Mouse (Mus musculus) spleen, postnatal 10 days (tissue): ENCODE results near the gene Pla1a.

Source experiments
- DNase-seq, 2 experiments: peaks; one replicate each; pipeline ENCODE4 v3.0.0; 2021 to 2022; ENCODE audit warnings: low spot score in 2 of 2

Gene Pla1a

DNA sequence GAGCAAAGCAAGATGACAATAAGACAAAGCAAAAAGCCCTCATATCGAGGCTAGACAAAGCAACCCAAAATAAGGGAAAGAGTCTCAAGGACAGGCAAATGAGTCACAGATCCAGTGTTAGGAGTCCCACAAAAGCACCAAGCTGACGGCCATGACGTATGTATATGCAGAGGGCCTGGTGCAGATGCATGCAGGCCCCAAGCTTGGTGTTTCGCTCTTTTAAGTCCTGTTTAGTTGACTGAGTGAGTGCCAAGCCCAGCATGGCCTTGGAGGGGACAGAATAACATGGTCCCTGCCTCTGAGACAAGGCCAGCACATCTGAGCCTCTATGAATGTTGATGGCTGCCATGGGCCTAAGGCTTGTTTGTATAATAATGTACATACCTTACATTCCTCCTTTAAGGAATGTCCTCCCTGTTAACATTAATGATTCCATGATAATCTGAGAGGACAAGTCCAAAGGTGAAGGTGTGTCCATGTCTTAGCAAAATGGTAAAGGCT is 1.4 kb upstream of the Pla1a start:
- DNase-seq = no peak

DNA sequence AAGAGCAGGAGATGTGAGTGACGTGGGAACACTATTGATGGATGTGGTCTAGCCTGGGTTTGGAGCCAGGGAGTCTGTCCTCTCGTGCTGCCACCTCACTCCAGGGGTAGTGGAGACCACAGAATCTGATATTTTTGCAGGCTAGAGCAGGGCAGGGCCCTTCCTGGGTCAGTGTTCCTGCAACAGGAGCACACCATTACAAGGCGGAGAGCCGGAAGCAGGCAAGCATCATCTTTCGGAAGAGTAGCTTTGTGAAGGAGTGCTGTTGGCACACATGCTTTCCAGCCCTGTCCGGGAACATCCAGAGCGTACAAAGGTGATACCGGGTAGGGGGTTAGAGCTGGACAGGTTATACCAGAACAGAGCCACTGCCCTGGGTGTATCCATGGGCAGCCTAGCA is 569 bp upstream of the Pla1a start:
- DNase-seq = no peak

DNA sequence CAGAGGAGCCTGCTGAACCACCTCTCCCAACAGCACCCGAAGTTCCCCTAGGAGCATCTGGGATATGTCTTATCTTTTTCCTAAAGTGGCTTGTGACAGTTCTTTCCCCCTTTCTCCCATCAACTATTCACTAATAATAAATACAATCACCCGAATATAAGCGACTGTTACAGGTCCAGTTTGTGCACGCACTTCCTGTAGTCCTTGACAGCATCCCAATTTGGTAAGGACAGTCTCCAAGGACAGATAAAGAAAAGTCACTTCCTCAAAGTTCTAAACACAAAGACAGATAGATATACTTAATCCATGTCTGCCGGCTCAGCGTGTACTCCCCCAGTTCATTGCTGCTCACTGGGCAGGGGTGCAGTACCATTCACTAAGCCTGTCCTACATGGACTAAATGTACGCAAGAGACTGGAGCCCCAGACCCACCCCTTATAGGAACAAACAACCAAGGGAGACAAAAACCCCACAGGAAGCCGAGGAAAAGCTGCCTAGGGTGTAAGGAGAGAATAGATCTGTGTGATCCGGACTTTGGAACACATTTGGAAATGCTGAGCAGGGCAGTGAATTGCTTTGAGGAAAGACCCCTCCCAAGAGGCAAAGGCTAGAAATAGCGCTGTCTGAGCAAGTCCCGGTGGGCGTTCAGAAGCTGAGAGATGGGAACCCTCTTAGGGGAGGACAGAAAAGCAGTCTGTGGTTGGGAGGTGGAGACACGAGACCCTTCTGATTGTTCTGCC is 1.3 kb downstream of the Pla1a start:
- no peak for DNase-seq

DNA sequence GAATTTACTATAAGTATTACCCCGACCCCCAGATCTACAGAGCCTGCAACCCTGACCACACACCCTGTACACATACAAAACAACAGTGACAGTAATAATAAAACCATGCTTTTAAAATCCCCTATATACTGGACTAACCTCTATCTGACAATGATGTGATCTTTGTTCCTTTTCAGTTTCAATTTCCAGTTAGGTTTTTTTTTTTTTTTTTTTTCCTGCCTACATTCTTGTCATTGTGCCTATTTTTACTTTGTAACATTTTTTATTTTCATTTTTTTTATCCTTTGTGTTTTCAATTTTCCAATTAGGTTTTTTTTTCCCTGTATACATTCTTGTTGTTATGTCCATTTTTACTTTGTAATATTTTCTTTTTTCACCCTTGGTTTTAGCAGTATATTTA is 7.1 kb downstream of the Pla1a start:
- no peak for DNase-seq

DNA sequence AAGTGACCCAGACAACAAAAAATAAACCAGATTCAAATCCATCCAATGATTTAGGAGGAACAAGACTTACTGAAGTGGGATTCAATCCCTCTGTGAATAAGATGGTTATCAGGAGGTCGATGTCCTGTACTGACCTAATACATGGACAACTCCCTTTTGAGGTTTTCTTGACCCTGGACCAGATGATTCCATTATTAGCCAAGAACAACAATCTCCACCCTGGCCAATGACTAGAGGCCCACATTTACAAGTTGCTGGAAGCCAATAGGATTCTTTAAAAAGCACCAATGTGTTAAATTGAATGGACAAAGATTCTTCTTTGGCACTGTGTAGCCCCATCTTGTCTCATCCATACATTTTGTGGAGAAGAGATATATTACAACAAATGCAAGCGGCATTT is 7.6 kb downstream of the Pla1a start:
- DNase-seq = no peak

DNA sequence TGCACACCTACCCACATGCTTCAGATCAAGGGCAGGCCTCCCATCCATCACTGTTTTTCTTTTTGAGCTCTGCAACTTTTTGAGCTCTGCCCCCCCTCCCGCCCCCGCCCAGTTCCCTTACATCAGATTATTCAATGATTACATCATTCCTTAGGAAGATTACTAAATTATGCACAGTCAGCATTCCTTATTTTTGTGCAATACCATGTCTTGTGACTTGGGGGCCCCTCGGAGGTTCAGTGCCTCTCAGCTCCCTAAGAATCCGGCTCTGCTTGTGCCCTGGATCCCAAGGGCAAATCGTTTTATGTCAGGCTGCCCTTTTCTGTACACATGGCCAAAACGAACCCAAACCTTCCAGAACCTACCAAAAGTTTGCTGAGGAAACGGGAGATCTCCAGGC is 18.0 kb downstream of the Pla1a start:
- DNase-seq = no peak

DNA sequence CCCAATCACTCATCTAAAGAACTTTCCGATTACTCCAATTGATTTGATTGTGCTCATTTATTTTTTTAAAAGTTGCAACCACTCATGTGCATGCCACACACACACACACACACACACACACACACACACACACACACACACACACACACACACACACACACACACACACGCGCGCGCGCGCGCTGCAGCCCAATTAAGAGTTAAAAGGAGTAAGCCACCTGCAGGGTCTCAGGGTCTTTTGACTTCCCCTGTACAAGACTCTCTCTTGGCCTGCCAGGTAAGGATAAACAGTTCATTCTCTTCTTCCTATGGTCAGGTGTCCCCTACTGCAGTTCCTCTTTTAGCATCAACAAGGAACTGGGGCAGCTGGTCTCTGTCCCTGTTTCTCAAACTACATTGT is 24.5 kb downstream of the Pla1a start:
- no peak for DNase-seq

DNA sequence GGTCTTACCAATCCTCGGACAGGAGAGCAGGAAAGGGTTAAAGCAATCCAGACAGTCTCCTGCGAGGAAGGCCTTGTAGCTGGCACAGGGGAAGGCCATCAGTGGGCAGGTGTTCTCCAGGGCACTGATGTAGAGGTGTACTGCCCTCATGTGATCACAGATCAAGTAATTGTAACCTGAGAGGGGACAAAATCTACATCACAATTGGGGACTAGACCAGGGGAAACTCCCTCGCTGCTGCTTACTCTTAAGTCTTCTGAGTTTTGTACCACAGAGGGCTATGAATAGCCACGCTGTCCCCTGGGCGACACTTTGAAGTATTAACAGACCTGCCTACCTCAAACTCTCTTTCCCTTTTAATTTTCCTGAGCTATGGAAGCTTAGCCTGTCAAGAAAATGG is 25.4 kb downstream of the Pla1a start:
- DNase-seq = no peak

DNA sequence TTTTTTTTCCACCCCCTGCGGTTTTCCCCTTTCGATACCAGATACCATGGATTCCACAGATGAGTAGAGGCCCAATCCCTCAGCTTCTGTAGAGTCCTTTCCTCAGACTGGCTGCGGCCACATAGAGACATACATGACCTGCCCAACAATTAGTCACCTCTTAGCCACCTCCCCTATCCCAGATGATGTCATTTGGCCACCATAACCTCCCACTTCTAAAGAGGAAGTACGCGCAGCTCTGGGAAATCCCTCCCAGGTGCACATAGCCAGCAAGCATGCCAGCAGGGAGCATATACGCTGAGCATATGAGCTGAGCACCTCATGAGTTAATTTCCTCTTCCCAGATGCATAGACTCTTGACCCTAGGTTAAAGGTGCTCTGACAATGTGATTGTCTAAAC is 26.2 kb downstream of the Pla1a start:
- no peak for DNase-seq

DNA sequence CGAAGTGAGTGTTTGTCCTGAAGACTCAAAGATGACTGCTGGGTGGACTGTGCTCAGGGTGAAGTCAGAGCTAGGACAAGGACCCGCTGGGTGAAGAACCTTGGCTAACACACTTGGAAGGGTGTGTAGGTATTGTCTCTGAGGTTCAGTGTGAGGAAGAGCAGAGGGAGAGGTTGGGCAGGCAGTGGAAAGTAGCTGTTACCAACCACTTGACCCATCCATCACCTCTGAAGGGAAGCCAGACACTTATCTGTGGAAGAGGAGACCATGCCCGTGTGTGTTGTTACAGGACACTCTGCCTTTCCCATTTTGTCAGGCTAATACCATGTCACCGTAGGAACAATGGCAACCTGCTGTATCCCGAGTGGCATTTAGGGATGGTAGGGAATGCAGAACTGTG is 26.7 kb downstream of the Pla1a start:
- no peak for DNase-seq

DNA sequence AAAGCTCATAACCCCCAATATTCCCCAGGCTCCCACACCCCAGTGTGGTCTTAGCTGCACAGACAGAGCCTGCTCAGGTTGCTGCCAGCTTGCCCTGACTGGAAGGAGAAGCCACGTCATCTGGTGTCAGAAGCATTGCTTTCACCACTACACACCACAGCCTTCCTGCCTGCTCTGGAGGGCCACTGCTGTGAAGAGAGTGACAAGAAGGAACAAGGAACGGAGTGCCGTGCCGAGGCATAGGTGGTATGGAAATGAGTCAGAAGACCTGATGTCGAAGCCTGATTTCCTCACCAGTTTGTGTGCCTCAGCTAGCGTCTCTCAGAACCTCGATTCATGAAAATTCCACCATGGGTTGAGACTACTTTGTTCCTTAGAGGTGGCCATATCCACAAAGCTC is 29.3 kb downstream of the Pla1a start:
- peak in 1 of 2 experiments; percentile 37 for DNase-seq

DNA sequence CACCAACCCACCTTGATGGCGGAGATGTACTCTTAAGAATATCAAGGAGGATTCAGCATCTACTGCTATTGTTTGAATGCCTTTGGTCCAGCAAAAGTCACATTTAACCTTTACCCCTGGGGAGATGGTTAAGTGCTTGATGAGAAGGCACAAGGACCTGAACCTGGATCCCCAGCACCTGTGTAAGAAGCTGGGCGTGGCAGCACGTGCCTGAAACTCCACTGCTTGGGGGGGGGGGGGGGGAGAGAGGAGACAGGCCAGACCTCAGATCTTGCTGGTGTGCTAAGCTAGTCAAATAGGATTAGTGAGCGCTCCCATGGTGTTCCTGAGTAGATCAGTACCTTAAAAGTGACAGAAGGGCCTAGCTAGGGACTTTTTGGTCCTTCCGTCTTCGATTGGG is 31.5 kb downstream of the Pla1a start:
- DNase-seq = no peak

DNA sequence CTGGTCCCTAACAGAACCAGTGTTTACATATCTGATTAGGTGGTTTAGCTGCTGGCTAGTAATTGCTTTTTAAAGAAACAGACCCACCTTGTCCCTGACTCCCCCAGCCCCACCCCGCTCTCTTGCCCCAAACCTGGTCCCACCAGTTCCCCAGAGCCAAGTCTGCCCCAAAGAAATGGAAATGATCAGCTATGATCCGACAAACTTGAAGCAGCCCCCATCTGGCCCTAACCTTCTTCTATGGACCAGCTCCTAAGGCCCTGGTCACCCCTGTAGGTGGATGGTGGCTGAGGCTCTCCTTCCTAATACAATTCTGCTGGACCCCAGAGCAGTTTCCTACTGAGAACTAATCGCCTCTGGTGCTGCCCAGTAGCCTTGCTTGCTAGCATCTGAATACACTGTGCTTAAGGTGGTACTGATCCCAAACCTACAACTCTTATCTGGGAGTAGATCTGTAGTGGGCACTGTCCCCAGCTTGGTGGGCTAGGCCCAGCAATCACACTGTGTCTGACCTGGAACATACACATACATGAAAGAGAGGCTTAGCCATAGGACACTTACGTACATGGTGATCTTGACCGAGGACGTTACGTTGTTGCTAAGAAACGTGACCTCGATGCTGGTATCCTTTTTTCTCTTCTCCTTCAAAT is 32.5 kb downstream of the Pla1a start:
- DNase-seq = no peak

DNA sequence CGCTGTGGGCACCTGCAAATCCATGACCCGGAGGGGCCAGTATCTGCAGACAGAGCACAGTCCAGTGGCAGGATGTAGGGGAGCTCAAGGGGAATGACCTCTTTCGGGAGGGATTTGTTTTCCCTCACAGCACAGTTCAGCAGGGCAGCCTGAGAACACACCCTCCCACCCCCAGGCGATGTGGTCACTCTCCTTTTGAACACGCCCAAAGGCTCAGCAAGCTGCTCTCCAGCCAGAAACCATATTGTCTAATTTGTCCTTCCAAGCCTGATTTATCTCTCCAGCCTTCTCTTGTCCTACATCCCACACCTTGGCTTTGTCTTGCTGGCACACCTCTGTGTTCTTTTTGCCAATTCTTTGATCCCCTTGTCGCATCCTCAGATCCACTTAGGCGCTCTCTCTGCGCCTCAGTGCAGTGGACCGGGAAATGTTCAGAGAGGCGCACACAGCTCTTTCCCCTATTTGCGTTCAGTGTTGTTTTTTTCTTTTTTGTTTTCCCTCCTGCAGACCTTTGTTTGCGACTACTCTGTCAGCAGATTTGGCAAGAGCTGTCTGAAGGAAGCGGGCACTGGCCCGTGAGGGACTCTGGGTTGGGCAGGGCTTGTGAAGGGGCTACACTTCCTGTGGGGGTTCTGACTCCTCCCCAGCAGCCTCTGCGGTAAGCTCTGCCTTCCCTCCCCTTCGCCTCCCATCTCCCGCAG is 33.3 kb downstream of the Pla1a start:
- peak; percentile 22 to 56 for DNase-seq

DNA sequence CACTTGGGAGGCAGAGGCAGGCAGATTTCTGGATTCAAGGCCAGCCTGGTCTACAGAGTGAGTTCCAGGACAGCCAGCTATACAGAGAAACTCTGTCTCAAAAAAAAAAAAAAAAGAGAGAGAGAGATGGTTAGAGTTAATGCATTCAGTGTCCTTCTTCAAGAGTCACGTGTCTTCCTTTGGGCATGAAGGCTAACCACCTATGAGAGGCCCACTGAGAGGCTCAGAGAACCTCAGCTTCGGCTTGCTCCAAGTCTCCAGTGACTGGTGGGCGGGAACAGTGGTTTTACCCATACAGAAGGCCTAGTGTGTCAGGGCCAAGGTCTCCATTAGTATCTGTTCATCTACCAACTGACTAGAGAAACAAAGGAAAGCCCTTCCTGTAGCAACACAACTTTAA is 33.9 kb downstream of the Pla1a start:
- no peak for DNase-seq

DNA sequence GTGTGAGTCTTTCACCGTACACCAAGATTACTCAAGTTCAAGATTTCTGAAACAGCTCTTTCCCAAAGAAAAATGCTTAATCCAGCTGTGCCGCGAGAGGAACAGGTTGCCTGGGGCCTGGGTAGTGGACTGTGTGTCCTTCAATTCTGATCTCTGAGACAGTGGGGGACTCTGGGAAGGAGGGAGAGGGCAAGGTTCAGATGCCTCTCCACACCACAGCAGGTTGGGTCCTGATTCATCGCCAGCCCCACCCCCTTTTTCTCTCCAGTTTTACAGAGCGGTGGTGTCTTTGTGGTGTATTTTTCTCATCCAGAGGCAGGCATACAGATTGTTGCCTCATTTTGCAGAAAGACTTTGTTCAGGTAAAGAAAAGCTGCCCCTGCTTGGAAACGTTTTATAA is 34.7 kb downstream of the Pla1a start:
- DNase-seq = no peak

DNA sequence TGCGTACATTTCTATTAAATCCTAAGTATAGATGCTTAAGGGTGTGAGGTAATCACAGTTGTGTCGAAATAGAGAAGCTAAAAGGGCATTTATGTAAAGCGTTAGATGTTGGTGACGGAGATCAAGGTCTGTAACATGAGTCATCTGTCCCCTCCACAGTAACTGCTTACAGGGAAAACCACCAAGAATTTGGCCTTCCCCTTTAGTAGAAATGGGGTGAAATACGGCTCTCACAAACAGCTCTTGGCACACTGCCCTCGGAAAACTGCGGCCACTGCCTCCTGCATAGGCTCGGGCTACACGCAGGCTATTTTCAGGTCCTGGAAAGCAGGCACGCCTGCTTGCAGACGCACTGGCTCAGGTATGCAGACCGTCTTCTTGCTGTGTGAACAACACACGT is 36.8 kb downstream of the Pla1a start:
- DNase-seq = peak in 1 of 2 experiments; percentile 35

DNA sequence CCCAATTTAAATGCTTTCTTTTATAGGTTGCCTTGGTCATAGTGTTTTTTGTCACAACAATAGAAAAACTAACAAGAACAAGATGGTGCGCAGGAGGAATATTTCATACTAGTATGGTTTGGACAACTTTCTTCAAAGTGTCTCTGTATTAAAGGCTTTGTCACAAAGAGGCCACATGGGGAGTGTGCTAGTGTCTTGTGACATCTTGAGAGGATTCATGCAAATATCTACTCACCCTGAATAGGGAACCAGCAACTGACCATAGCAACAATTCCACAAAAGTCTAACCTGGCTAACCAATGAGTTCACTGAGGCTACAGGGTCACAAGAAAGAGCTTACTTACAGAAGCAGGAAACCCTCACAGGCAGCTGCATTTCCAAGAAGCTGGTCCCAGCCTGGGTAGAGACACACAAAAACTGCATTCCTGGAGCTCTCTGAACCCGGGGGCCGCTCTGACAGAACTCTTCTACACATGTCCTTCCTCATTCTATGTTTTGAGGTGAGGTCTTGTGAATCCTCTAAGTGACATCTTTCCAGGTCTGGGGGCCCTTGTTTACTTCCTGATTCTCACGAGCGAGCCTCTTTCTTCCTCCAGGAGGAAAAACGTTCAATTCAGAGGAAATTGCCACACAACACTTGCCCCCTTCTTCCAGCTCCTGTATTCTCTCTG is 37.8 kb downstream of the Pla1a start:
- DNase-seq = no peak

DNA sequence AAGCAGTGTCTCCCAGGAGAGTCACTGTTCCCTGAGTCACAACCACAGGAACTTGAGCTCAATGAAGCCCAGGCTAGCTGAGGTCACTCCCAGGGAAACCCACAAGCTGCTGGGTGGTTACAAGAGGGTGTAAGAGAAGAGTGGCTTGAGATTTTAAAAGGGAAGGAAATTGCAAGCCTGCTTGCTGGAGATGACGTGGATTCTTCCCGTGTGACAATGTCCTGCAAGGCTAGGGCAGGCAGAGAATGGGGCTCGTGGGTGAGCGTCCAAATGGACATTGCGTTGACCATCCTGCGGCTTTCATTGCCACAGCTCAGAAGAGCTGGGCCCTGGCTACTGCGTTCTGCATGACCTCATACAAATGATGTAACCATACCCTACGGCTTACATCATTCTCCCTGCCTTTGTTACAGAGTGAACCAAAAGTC is 38.7 kb downstream of the Pla1a start:
- no peak for DNase-seq

DNA sequence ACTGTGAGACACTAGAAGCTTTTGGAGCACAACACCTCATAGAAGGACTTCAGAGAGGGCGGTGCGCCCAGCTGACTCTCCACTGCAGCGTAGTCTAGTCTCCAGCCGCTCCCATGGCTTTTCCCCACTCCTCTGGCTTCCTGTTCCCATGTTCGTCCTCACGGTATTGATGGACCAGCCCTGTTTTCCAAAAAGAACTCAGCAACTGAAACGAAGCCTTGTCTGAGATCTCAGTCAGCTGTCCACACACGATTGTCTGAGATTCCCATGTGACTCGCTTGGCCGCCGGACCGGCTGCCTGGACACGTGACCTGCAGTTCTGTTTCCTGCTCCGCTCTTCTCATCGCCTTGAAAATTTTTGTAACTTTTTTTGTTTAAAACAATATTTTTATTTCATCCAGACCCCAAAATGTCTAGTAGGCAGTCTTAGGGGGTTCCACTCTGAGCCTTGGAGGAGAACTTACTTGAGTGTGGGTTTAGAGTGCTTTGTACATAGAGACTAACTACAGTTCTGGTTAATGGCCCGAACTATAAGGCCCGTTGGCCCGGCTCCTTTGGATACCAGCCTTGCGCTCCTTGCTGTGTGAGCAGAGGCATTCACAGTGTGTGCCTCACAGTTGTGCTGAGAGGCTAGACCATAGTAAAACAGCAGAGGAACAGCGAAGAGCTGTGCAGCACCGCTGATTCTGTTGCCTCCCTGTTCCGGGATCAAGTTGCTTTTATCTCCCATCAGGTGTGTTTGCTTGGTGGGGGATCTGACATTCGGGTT is 40.6 kb downstream of the Pla1a start:
- no peak for DNase-seq

DNA sequence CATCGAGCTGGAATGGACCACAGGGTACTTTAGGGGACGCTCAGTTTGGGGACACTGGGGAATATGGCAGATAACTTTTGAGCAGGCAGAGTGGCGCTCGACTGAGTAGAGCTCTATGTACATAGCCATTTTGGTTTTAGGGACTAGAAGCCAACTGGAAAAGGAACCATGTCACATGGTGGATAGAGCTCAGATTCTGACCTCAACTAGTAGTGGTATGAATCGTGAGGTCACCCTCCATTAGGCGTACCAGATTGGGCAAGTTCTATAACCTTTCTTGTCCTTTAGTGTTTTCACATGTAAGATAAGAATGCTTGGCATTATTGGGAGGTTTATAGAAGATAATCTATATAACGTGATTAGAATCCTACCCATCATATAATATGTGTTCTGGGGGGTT is 42.6 kb downstream of the Pla1a start:
- DNase-seq = no peak
